Mouse (Mus musculus): ENCODE results near the gene Tor4a. TPM values are rescaled to one million over a fixed set of nuclear protein-coding genes. Genes with fewer than 3 reads are reported as not detected.

The Tor4a gene
- 0.17 TPM for polyA plus RNA-seq (2014; fragmentation: Illumina TruSeq; extraction: RNeasy Lipid Tissue Mini Kit (QIAGEN cat#74804); ENCODE audit: low read depth, low replicate concordance)

DNA sequence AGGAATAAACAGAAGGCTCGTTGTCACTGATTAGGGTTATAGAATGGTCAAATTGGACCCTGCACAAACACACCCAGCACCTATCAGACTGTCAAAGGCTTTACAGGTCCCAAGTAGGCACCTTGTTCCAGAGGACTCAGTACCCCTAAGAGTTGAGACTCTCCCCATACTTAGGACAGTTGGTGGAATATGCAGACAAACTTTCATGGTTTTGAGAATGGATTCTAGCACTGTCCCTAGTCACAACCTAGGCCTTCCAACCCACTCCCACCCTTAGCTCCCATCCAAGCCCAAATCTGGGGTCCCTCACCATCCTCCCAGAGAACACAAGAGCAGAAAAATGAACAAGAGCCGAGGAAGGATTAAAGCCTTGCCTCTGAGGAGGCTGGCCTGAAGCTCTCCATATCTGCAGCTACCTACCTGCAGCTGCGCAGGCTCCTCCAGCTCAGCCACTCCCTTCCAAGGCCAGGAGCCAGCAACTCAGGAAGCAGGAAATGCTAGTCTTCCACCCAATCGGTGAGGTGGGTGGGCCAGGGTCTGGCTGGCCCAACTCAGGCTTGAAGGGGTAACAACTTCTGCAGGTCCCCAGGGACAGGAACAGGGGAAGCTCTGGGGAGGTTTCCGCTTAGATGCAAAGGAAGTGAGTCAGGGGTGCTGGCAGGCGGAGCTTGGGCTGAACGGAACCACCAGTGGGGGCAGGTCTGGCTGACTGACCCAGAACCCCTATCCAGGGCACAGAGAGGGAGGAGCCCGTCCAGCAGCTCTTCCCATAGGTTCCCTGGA is at the start of gene Tor4a:
Gene Tor4a (minus strand): TSS at position 715 of the 783 bp plus-strand sequence.

GRCm38 (mm10) chr2:25242101-25242506 is 45.4 kb upstream of the Tor4a start, which contains the start of the genes Rnf208 and Cysrt1:
Gene Rnf208 (plus strand): TSS chr2:25242255.
Gene Cysrt1 (minus strand): TSS chr2:25242452.

GRCm38 (mm10) chr2:25236614-25237013 is 39.9 kb upstream of the Tor4a start, which contains the start of gene Rnf224:
Gene Rnf224 (minus strand): TSS chr2:25236787.

DNA sequence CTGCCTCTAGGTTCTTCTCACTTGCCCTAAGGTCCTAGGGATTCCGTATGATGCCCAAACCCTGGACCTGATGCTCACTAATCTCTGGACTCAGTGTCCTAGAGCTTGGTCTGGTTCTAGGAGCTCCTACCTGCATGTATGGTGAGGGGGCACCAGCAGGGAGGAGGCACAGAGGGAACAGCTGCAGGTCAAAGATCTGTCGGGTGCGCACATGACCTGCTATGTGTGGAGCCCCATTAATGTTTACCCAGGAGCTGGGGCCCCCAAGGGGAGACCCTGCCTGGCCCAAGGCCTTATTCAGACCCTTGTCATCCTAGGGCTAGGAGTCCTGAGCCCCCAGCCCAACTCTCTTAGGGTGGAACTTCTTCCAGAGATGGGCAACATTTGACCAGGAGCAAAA is 37.4 kb upstream of the Tor4a start, which contains the start of gene Slc34a3:
Gene Slc34a3 (minus strand): TSS at position 315 of the 400 bp plus-strand sequence.

GRCm38 (mm10) chr2:25224492-25224765 is 27.7 kb upstream of the Tor4a start, which contains the start of gene Tubb4b:
Gene Tubb4b (minus strand): TSS chr2:25224702.

DNA sequence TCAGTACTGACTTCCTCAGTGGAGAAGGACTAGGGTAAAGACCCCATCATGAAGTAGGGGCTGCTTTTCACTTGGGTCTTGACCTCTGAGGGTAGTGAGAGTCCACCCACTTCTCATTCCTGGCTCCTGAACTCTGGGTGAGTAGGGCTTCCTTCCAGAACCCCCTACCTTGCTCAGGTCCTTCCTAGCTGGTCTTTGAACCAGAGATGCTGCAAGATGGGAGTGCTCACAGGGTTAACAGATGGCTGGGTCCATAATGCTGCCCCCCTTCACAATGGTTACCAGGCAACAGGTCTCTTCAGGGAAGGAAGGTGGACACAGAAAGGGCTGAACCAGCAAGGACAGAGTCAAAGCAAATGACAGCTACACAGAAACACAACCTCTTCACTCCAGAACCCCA is 21.8 kb upstream of the Tor4a start, which contains the start of gene Fam166a:
Gene Fam166a (plus strand): TSS at position 301 of the 400 bp plus-strand sequence.

DNA sequence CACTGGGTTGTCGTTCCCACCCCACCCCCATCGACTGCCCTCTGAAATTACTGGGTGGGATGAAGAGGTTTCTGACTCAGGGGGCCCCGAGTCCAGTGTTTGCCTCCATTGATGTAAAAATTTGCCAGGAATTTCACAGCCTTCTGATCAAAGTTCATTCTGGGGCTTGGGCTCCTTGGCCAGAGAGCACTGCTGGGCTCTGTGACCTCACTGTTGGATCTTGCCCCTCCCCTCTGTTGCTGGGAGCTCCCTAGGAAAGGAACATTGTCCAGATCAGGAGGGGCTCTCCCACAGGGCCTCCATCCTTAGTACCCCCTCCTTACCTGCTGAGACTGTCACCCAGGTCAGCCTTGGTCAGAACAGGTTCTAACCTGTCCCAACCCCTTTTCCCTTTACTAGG is 17.8 kb upstream of the Tor4a start, which contains the start of gene Stpg3:
Gene Stpg3 (minus strand): TSS at position 194 of the 400 bp plus-strand sequence.

DNA sequence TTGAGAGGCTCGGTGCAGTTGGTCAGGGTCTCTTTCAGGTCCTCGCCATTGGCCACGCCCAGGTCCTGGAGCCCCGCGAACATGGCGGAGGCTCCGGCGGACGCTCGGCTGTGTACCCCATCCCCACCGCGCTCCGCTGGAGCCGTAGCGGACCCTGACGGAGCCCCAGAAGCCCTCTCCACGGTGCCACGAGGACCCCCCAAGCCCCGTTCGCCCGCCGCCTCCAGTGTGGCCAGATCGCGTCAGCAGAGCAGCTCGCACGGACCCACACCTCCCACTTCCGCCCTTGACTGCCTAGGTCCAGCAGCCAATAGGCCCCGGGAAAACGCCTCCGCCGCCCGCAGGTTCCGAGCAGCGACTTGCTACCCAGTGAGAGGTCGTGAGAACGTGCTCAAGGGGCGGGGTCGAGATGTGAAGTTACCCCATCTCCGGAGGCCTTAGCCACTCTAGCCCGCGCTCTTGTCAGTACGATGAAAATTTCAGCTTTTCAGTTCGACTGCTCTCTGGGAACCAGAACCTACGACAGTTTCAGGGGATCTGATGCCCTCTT is 14.5 kb upstream of the Tor4a start, which contains the start of gene Nelfb:
Gene Nelfb (minus strand): TSS at position 369 of the 550 bp plus-strand sequence.

GRCm38 (mm10) chr2:25180478-25180903 is 16.2 kb downstream of the Tor4a start, which contains the start of gene Nrarp:
Gene Nrarp (plus strand): TSS chr2:25180758.

Other genes with a start within 250 kb of the Tor4a start
- 26.5 TPM for gene Zmynd19, start 247.1 kb downstream of the Tor4a start, polyA plus RNA-seq (2014; fragmentation: Illumina TruSeq; extraction: RNeasy Lipid Tissue Mini Kit (QIAGEN cat#74804); ENCODE audit: low read depth, low replicate concordance)
- gene Dph7, start 234.5 kb downstream of the Tor4a start, polyA plus RNA-seq (2014; fragmentation: Illumina TruSeq; extraction: RNeasy Lipid Tissue Mini Kit (QIAGEN cat#74804); ENCODE audit: low read depth, low replicate concordance) = 4.9 TPM
- 50.8 TPM for gene Mrpl41, start 221.8 kb downstream of the Tor4a start, polyA plus RNA-seq (2014; fragmentation: Illumina TruSeq; extraction: RNeasy Lipid Tissue Mini Kit (QIAGEN cat#74804); ENCODE audit: low read depth, low replicate concordance)
- 34.9 TPM for gene Pnpla7, start 220.9 kb downstream of the Tor4a start, polyA plus RNA-seq (2014; fragmentation: Illumina TruSeq; extraction: RNeasy Lipid Tissue Mini Kit (QIAGEN cat#74804); ENCODE audit: low read depth, low replicate concordance)
- gene Nsmf, start 142.5 kb downstream of the Tor4a start, polyA plus RNA-seq (2014; fragmentation: Illumina TruSeq; extraction: RNeasy Lipid Tissue Mini Kit (QIAGEN cat#74804); ENCODE audit: low read depth, low replicate concordance) = 3.6 TPM
- gene Entpd8, start 116.6 kb downstream of the Tor4a start, polyA plus RNA-seq (2014; fragmentation: Illumina TruSeq; extraction: RNeasy Lipid Tissue Mini Kit (QIAGEN cat#74804); ENCODE audit: low read depth, low replicate concordance) = 0.20 TPM
- gene Noxa1, start 101.7 kb downstream of the Tor4a start, polyA plus RNA-seq (2014; fragmentation: Illumina TruSeq; extraction: RNeasy Lipid Tissue Mini Kit (QIAGEN cat#74804); ENCODE audit: low read depth, low replicate concordance) = not detected
- gene Nrarp, start 16.1 kb downstream of the Tor4a start, polyA plus RNA-seq (2014; fragmentation: Illumina TruSeq; extraction: RNeasy Lipid Tissue Mini Kit (QIAGEN cat#74804); ENCODE audit: low read depth, low replicate concordance) = 1.2 TPM
- 4.2 TPM for gene Nelfb, start 14.6 kb upstream of the Tor4a start, polyA plus RNA-seq (2014; fragmentation: Illumina TruSeq; extraction: RNeasy Lipid Tissue Mini Kit (QIAGEN cat#74804); ENCODE audit: low read depth, low replicate concordance)
- gene Stpg3, start 17.8 kb upstream of the Tor4a start, polyA plus RNA-seq (2014; fragmentation: Illumina TruSeq; extraction: RNeasy Lipid Tissue Mini Kit (QIAGEN cat#74804); ENCODE audit: low read depth, low replicate concordance) = 21.6 TPM
- gene Fam166a, start 21.9 kb upstream of the Tor4a start, polyA plus RNA-seq (2014; fragmentation: Illumina TruSeq; extraction: RNeasy Lipid Tissue Mini Kit (QIAGEN cat#74804); ENCODE audit: low read depth, low replicate concordance) = 145 TPM
- gene Tubb4b, start 27.8 kb upstream of the Tor4a start, polyA plus RNA-seq (2014; fragmentation: Illumina TruSeq; extraction: RNeasy Lipid Tissue Mini Kit (QIAGEN cat#74804); ENCODE audit: low read depth, low replicate concordance) = 327 TPM
- gene Slc34a3, start 37.5 kb upstream of the Tor4a start, polyA plus RNA-seq (2014; fragmentation: Illumina TruSeq; extraction: RNeasy Lipid Tissue Mini Kit (QIAGEN cat#74804); ENCODE audit: low read depth, low replicate concordance) = not detected
- not detected for gene Rnf224, start 39.9 kb upstream of the Tor4a start, polyA plus RNA-seq (2014; fragmentation: Illumina TruSeq; extraction: RNeasy Lipid Tissue Mini Kit (QIAGEN cat#74804); ENCODE audit: low read depth, low replicate concordance)
- gene Rnf208, start 45.4 kb upstream of the Tor4a start, polyA plus RNA-seq (2014; fragmentation: Illumina TruSeq; extraction: RNeasy Lipid Tissue Mini Kit (QIAGEN cat#74804); ENCODE audit: low read depth, low replicate concordance) = not detected
- gene Cysrt1, start 45.6 kb upstream of the Tor4a start, polyA plus RNA-seq (2014; fragmentation: Illumina TruSeq; extraction: RNeasy Lipid Tissue Mini Kit (QIAGEN cat#74804); ENCODE audit: low read depth, low replicate concordance) = not detected
- gene AL732309.1, start 50.0 kb upstream of the Tor4a start, polyA plus RNA-seq (2014; fragmentation: Illumina TruSeq; extraction: RNeasy Lipid Tissue Mini Kit (QIAGEN cat#74804); ENCODE audit: low read depth, low replicate concordance) = 1.1 TPM
- 0.80 TPM for gene Tmem203, start 58.6 kb upstream of the Tor4a start, polyA plus RNA-seq (2014; fragmentation: Illumina TruSeq; extraction: RNeasy Lipid Tissue Mini Kit (QIAGEN cat#74804); ENCODE audit: low read depth, low replicate concordance)
- 24.4 TPM for gene Tprn, start 65.7 kb upstream of the Tor4a start, polyA plus RNA-seq (2014; fragmentation: Illumina TruSeq; extraction: RNeasy Lipid Tissue Mini Kit (QIAGEN cat#74804); ENCODE audit: low read depth, low replicate concordance)
- 4.1 TPM for gene Ssna1, start 75.6 kb upstream of the Tor4a start, polyA plus RNA-seq (2014; fragmentation: Illumina TruSeq; extraction: RNeasy Lipid Tissue Mini Kit (QIAGEN cat#74804); ENCODE audit: low read depth, low replicate concordance)
- gene Anapc2, start 75.6 kb upstream of the Tor4a start, polyA plus RNA-seq (2014; fragmentation: Illumina TruSeq; extraction: RNeasy Lipid Tissue Mini Kit (QIAGEN cat#74804); ENCODE audit: low read depth, low replicate concordance) = 3.3 TPM
- gene Tmem210, start 91.3 kb upstream of the Tor4a start, polyA plus RNA-seq (2014; fragmentation: Illumina TruSeq; extraction: RNeasy Lipid Tissue Mini Kit (QIAGEN cat#74804); ENCODE audit: low read depth, low replicate concordance) = not detected
- gene Lrrc26, start 93.0 kb upstream of the Tor4a start, polyA plus RNA-seq (2014; fragmentation: Illumina TruSeq; extraction: RNeasy Lipid Tissue Mini Kit (QIAGEN cat#74804); ENCODE audit: low read depth, low replicate concordance) = not detected
- gene Grin1, start 122.3 kb upstream of the Tor4a start, polyA plus RNA-seq (2014; fragmentation: Illumina TruSeq; extraction: RNeasy Lipid Tissue Mini Kit (QIAGEN cat#74804); ENCODE audit: low read depth, low replicate concordance) = not detected
- 21.6 TPM for gene Man1b1, start 135.5 kb upstream of the Tor4a start, polyA plus RNA-seq (2014; fragmentation: Illumina TruSeq; extraction: RNeasy Lipid Tissue Mini Kit (QIAGEN cat#74804); ENCODE audit: low read depth, low replicate concordance)
- 0.50 TPM for gene Dpp7, start 159.5 kb upstream of the Tor4a start, polyA plus RNA-seq (2014; fragmentation: Illumina TruSeq; extraction: RNeasy Lipid Tissue Mini Kit (QIAGEN cat#74804); ENCODE audit: low read depth, low replicate concordance)
- 0.10 TPM for gene Uap1l1, start 168.8 kb upstream of the Tor4a start, polyA plus RNA-seq (2014; fragmentation: Illumina TruSeq; extraction: RNeasy Lipid Tissue Mini Kit (QIAGEN cat#74804); ENCODE audit: low read depth, low replicate concordance)
- gene Sapcd2, start 175.4 kb upstream of the Tor4a start, polyA plus RNA-seq (2014; fragmentation: Illumina TruSeq; extraction: RNeasy Lipid Tissue Mini Kit (QIAGEN cat#74804); ENCODE audit: low read depth, low replicate concordance) = 0.06 TPM
- 0.10 TPM for gene Entpd2, start 199.0 kb upstream of the Tor4a start, polyA plus RNA-seq (2014; fragmentation: Illumina TruSeq; extraction: RNeasy Lipid Tissue Mini Kit (QIAGEN cat#74804); ENCODE audit: low read depth, low replicate concordance)
- 0.70 TPM for gene Npdc1, start 202.5 kb upstream of the Tor4a start, polyA plus RNA-seq (2014; fragmentation: Illumina TruSeq; extraction: RNeasy Lipid Tissue Mini Kit (QIAGEN cat#74804); ENCODE audit: low read depth, low replicate concordance)
- gene Fut7, start 226.4 kb upstream of the Tor4a start, polyA plus RNA-seq (2014; fragmentation: Illumina TruSeq; extraction: RNeasy Lipid Tissue Mini Kit (QIAGEN cat#74804); ENCODE audit: low read depth, low replicate concordance) = not detected
- gene Abca2, start 231.8 kb upstream of the Tor4a start, polyA plus RNA-seq (2014; fragmentation: Illumina TruSeq; extraction: RNeasy Lipid Tissue Mini Kit (QIAGEN cat#74804); ENCODE audit: low read depth, low replicate concordance) = 0.34 TPM

Data from testis, adult 10 weeks (tissue).